Mouse (Mus musculus) G1E (cell line): ENCODE results near the gene Pygl.

Source experiments
- CTCF ChIP-seq: IDR thresholded peaks from 2 replicates; pipeline ENCODE4 v1.5.1; 2012; ENCODE audit warnings: low read depth, low read length, inconsistent platforms, mixed read lengths
- GATA1 ChIP-seq: IDR thresholded peaks from 2 replicates; pipeline ENCODE4 v1.6.1; 2012; ENCODE audit warnings: borderline replicate concordance, low read length, inconsistent platforms, mixed read lengths
- GATA2 ChIP-seq: IDR thresholded peaks from 2 replicates; pipeline ENCODE4 v1.6.1; 2012; ENCODE audit warnings: low read depth, low read length, inconsistent platforms, borderline replicate concordance
- POLR2AphosphoS5 ChIP-seq: IDR thresholded peaks from 2 replicates; pipeline ENCODE4 v1.6.1; 2012; ENCODE audit warnings: low read depth, low read length, inconsistent platforms; ENCODE audit not compliant: insufficient replicate concordance
- TAL1 ChIP-seq: conservative IDR thresholded peaks from 2 replicates; pipeline ENCODE4 v1.6.1; 2012; ENCODE audit warnings: low read depth, low read length, inconsistent platforms, mixed read lengths

DNA sequence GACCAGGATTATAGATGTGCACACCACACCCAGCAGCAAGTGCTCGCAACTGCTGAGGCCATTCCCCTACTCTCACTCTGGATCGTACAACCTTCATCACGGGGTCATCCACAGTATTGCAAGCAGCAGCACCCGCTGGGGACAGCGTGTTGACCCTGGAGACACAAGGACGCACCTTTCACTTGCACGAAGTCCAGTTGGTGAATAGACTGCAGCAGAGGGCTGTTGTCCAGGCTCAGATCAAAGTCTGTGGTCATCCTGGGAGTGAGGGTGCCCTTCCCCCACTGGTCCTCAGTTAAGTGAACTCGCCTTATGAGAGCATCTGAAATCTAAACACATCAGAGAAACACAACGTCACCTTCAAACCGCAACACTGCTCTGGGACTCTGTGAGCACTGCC, 49.1 kb upstream of the Pygl start:
- TF ChIP-seq TAL1 (no peak), CTCF (no peak), GATA1 (no peak), GATA2 (no peak), POLR2AphosphoS5 (no peak)
